Mouse (Mus musculus) urinary bladder, postnatal 14 days (tissue): ENCODE data around the gene Spx.

Source experiments
- DNase-seq: peaks from one replicate; pipeline ENCODE4 v3.0.0; 2021; ENCODE audit warnings: low spot score

The Spx gene

DNA sequence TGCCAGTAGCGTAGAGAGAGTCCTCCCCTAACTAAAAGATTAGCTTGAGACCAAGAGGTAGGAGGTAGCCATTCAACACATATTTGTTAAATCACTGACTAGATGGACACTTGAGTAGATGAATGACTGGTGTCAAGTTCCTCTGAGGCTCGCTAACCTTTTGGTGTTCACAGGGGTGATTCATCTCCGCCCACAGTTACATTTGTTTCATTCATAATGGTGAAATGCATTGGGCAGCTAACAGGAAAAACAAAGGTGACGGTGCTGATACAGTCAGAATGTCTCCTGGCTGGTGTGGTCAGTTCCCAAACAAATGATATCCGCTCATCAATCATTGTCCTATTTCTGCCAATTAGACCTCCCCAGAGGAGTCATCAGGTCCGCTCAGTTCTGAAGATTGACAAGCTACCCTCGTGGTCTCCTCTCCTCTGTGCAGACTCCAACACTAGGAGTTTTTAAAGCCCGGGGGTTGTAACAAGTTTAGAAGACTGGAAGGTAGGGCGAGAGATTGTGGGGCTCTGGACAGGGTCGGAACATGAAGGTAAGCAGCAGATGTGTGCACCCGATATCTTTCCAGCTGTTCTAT is at the start of gene Spx:
TSS of gene Spx (plus strand) at position 536 of the 586 bp plus-strand sequence.
- no peak for DNase-seq

GRCm38 (mm10) chr6:142365742-142366472 is 47.3 kb upstream of the Spx start:
- no peak for DNase-seq

- DNase-seq, result no peak
Observed at GRCm38 (mm10) chr6:142366473-142367018, 46.7 kb upstream of the Spx start.

- no peak for DNase-seq
Observed at GRCm38 (mm10) chr6:142367565-142367964, 45.7 kb upstream of the Spx start.

DNA sequence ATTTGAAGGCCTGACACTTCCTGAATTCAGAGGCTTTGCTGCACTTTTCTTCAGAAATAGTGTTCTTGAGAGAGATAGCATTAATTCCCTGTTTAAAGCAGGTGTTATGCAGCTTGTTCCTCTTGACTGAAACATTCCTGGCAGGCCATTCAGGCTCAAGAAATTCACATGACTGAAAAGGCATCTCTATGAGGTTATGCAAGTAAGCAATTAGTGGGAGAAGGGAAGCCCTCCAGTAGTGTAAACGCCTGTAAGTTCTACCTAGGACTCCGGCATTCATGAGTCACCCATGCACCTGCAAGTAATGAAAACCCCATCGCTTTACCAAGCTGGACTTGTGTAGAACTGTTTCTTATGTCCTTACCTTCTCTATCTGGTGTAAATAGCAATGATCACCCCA is 43.7 kb upstream of the Spx start:
- DNase-seq, result no peak

DNA sequence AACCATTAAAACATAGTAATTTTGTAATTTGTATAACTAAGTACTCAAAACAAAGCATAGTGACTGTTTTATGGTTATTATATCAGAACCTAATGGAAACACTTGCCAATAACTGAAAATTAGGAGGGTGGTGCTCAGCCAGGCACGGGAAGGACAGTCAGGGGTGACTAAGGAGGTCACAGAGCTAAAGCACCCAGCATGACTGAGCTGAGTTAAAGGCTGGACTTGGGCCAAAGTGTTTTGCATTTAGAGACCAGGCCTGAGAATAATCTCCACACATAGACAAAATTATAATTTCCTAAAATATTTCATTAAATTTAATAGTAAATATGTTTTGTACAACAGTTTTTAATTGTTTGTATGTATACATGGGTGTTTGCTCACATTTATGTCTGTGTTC is 36.2 kb upstream of the Spx start:
- DNase-seq, result no peak

DNA sequence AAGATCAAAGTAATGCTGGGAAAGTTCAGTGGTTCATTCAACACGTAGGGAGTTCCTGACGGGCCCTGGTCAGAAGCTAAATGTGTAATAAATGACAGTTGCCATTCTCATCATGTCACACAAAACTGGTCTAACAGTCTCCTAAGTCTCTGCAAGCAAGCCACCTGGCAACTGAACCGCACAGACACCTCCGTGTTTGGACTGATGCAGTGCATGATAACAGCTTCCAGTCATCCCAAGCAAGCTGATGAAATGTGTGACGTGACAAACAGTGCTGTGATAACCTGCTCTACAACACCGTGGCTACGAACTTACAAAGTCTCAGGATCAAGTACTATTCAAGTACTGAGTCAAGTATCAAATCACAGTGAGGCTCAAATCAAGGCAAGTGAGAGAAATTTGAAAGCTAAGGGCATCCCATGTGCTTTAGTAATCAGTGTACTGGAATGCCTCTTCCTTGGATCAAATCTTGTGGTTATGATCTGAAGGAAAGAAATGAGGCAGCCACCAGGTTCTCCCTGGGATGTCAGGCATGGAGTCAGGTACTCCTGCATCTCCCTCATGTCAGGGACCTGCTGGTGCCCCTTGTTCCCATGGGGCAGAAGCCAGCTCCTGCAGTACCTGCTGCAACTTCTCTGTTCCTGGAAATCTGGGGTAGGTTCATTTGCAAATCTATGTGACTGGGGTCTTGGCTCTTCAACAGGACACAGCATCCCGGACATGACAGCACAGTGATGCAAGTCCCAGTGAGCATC is 34.5 kb upstream of the Spx start:
- no peak for DNase-seq

- no peak for DNase-seq
Observed at GRCm38 (mm10) chr6:142379961-142380360, 33.3 kb upstream of the Spx start.

DNA sequence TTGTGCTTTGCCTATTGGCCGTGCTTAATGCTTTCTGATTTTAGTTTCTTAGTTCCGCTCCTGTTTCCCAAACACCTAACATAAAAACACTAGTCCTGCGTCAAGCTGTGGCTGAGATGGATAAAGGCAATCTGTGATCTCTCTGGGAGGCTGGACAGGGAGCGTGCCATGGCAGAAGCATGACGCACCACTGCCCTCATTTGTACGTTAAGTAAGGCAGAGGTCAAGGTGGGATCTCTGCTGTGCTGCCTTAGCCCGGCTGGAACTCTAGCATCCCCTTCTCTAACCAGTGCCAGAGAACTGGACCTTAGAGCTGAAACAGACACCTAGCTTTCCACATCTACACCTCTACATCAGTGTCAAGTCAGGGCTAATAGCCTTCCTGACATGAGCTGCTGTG is 31.6 kb upstream of the Spx start:
- no peak for DNase-seq

- no peak for DNase-seq
Observed at GRCm38 (mm10) chr6:142384521-142384920, 28.7 kb upstream of the Spx start.

- no peak for DNase-seq
Observed at GRCm38 (mm10) chr6:142386285-142387010, 26.8 kb upstream of the Spx start.

DNA sequence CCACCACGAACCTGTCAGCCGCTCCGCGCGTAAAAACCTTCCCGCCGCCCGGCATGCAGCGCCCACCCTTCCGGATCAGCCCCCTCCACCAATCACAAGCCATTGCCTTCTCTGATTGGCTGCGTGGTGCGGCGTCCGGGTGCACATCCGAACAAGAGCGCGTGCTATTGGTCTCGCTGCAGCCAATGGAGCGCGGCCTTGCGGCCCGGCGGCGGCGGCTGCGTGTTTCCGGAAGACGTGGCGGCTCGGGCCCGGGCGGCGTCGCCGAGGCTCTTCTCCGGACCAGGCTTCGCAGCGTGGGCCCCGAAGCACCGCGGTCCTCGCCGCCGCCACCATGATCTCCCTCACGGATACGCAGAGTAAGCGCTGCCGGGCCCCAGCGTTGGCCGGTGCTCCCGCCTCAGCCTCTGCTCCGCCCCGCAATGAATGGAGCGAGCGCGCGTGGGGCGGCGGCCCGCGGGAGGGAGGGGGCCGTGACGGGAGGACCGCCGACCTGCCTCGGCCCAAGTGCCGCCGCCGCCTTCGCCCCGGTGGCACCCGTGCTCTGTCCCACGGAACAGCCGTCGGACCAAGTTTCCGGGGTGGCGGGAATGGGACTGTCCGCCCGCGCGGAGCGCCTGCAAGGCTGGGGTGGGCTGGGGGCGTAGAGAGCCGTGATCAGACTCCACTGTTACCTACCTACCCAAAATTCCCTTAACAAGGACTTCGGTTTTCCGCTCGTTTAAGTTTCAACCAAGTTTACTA is 26.1 kb upstream of the Spx start, which contains the start of the genes Recql and Golt1b:
TSS of gene Recql (minus strand) at position 77 of the 744 bp plus-strand sequence.
TSS of gene Golt1b (plus strand) at position 211 of the 744 bp plus-strand sequence.
- peak; percentile 98 for DNase-seq

- DNase-seq, result no peak
Observed at GRCm38 (mm10) chr6:142387755-142388271, 25.4 kb upstream of the Spx start.

DNA sequence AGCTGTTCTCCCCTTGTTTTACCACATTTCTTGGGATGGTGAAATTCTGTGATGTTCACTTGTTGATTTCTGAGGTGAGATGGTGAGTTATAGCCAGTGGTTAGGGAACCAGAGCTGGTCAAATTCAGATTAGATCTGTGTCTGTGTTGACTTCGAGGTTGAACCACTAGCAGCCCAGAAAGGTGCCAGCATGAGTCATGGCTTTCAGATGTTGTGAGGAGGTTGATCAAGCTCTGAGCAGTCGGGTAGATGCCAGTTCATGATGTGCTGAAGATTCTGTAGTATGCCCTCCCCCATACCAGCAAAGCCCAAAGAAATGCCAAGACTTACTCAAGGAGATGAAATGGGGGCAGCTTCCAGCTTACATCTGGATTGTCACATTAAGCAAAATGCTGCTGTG is 24.1 kb upstream of the Spx start:
- DNase-seq, result no peak

DNA sequence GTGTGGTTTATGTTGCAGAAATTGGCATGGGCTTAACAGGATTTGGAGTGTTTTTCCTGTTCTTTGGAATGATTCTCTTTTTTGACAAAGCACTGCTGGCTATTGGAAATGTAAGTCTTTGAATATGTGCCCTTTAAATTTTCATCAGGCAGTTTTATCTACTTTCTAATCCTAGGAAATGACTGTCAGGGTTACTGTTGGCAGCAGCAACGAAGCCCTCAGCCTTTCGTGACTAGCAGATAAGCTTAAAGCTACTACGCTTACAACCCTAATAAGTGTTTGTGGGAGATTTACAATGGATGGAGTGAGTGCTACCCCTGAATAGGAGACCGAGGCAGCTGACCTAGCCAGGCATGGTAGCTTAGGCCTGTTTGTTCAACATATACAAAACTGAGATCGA is 20.9 kb upstream of the Spx start:
- DNase-seq, result no peak

- no peak for DNase-seq
Observed at GRCm38 (mm10) chr6:142394669-142395068, 18.6 kb upstream of the Spx start.

GRCm38 (mm10) chr6:142395756-142396155 is 17.5 kb upstream of the Spx start:
- no peak for DNase-seq

- DNase-seq, result no peak
Observed at GRCm38 (mm10) chr6:142411140-142411539, 2.1 kb upstream of the Spx start.

DNA sequence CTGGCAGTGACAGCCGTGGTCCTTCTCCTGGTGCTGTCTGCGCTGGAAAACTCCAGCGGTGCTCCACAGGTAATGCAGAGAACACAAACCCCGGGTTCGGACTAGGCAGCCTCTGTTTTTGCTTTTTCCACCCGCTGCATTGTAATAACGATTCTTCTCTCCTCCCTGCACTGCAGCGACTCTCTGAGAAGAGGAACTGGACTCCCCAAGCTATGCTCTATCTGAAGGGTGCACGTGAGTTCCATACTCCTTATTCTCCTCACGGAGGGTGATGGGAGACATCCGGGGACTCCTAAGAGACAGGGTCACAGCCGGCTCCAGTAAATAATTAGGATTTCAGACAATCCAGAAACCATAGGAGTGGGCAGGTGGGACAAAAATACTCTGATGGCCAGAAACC is 604 bp downstream of the Spx start:
- DNase-seq, result no peak

DNA sequence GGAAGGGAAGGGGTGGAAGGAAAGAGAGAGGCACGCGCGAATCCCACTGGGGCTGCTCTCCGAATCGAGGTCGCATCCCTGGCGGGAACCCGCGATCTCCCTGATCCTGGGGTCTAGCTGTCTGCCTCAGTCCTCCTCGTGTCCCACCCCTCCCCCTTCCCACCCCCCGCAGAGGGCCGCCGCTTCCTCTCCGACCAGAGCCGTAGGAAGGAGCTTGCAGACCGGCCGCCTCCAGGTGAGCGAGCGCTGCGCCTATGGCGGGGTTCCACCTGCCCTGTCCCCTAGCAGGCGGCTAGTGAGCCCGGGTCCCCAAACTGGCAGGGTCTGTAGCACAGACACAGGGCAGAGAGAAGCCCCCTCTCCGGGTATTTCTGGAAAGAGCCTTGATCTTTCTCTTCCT is 1.4 kb downstream of the Spx start:
- no peak for DNase-seq

DNA sequence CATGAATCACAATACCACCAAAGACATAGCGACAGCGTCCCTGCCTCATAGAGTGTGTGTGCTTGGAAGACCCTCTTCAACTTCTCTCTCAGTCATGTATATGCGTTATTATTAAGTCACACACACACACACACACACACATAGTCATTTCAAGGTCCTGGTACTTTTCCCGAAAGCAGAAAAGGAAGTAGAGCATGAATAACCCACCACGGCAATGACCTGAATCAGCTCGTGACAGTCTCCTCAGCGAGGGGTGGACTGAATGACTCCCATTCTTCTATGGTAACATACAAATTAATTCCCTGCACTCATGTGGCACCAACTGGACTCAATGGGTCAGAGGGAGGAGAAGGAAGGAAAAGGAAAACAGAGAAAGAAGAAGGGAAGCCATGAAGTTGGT is 11.7 kb downstream of the Spx start:
- no peak for DNase-seq
